Mouse (Mus musculus): ENCODE results near the gene Notch1.

DNA sequence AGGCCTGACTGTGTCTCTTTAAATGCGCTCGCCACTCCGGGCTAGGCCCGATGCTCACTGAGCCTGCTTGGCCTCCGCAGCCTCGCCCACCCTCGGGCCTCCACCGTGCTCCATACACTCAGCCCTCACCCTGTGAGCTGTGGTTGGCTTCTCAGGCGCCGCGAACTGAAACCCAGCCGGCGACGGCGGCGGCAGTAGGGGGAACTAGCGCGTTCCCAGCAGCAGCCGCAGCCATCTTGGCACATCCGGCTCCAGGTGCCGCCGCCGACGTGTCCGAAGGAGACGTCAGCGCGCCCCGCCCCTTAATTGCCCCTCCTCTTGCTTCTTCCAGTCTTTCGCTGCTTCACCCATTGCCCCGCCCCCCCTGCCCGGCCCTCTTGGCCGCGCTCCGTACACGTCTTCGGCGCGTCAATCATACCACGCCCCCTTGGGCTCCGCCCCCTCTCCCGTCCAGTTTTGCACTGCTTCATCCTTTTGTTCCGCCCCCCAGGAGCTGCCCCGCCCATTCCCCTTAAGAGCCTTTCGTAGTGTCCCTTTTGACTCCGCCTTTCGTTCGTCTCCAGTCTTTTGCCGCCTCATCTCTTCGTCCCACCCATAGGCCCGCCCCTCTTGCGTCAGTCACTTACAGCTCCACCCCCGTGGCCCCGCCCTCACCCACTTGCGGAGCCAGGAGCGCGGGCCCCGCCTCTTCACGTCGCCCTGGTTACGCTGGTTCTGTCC is 71.4 kb downstream of the Notch1 start, which contains the start of gene Sec16a:
- TF ChIP-seq CTCF (IDR thresholded peaks at IDR 0.05; ENCODE audit: low read depth, low read length) = no peak
- no peak for TF ChIP-seq POLR2A (IDR thresholded peaks at IDR 0.05; ENCODE audit: borderline replicate concordance, low read depth, low read length)
